Mouse (Mus musculus) heart, adult 9 months (tissue): ENCODE measurements around the gene Itgav.

Experiments
- DNase-seq, 2 experiments: peaks; one replicate each; pipeline ENCODE4 v3.0.0; 2022; ENCODE audit warnings: low spot score in 2 of 2

Gene Itgav

DNA sequence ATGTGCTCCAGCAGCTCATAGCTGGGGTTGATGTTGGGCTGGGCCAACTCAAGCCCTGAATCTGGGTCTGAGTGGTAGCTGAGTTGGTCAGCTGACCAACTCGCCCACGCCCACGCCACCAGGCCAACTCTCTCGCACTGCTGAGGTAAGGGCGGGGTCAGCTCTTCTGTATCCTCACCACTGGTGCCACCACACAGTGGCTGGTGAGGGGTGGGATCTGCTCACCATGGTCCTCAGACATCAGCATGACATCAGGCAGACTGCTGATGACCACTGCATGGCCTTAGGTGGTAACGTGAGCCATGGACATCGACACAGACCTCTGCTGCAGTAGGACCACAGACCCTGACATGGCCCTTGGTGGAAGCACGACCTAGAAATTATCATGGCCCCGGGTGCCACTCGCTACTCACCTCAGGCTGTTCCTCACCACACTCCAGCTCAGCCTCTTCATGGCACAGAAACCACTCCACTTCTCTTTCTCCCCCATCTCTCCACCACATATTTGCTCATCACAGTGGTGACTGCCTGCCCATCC is 24.5 kb downstream of the Itgav start:
- no peak for DNase-seq

GRCm38 (mm10) chr2:83753008-83753407 is 28.8 kb downstream of the Itgav start:
- no peak for DNase-seq

GRCm38 (mm10) chr2:83754306-83754837 is 30.2 kb downstream of the Itgav start:
- DNase-seq = no peak

GRCm38 (mm10) chr2:83758606-83759215 is 34.5 kb downstream of the Itgav start:
- DNase-seq = no peak

GRCm38 (mm10) chr2:83759216-83759648 is 35.0 kb downstream of the Itgav start:
- no peak for DNase-seq

DNA sequence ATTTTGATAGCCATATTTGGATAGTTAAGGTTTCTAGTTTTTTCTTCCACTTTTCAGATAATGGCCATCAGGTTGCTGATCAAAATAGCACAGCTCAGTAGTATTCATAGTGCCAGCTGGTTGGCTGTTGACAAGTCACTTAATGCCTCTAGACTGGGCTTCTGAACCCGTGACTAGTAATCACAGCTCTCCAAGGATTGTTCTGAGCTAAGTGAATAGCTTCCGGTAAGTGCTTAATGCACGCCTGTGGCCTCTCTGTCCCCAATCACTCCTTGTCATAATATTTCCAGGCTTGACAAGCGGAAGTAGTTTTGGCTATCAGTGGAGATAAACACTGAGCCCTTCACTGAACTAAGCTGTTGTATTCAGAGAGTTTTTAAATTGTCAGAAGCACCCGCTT is 35.5 kb downstream of the Itgav start:
- peak; percentile 31 to 47 for DNase-seq

DNA sequence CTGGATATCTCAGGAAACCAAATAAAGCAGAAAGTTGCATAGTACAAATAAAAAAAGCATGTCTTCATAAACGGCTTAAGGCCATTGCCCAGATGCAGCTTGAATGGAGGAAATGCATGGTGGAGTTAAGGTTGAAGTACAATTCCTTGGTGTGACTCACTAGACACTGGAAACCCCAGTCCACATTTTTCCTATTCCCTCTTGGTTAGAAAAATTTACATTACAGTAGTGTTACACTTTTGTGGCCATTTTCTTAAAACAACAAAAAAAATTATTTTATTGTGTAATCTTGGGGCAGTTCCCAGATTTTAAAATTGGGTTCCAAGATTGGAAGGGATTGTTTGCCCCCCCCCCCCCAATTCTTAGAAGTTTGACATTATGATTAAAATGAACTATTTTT is 35.9 kb downstream of the Itgav start:
- DNase-seq = no peak

DNA sequence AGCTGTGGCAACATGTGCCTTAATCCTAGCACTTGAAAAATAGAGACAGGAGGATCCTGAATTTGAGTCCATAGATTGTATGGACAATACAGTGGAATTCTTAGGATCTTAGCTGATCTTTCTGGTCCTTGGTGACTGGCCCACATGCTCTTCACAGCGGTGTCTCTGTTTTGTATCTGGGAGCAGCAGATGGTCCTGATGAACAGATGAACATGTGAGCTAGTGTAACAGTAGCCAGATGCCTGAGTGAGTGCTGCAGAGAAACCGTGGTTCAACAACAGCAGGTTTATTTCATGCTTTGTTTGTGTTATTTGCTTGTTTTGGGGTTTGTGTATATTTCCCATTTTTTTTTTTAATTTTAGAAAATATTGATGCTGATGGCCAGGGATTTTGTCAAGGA is 37.3 kb downstream of the Itgav start:
- no peak for DNase-seq

GRCm38 (mm10) chr2:83762106-83762855 is 38.1 kb downstream of the Itgav start:
- no peak for DNase-seq

GRCm38 (mm10) chr2:83766058-83766457 is 41.9 kb downstream of the Itgav start:
- no peak for DNase-seq

- no peak for DNase-seq
These were observed 42.7 kb downstream of the Itgav start for GRCm38 (mm10) chr2:83766878-83767277.

DNA sequence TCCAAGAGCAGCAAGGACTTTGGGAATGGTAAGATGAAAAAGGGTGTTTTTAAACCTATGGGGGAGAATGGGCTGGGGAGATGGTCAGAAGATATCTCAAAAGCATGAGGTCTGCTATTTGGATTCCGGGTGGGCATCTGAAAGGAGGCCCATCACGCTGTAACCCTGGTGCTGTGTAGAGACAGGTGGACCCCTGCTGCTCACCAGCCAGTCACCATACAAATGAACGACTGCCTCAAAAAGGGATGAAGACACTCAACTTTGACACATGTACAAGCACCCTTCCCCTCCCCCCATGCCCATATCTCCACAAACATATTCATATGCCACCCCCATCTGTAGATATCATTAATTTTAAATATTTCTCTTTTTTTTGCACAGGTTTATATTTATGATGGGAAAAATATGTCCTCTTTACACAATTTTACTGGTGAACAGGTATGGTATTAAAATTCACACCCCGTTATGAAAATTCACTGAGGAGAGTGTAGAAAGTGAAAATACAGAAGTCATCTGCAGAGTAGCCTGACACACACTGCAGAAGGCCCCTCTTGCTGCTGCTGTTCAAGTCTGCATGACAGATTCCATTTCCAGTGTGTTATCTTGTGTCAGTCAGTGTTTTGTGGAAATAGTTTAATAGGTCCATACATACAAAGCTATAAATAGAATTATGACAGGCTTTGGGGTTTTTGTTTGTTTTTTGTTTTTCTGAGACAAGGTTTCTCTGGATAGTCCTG is 44.3 kb downstream of the Itgav start:
- DNase-seq = no peak

- DNase-seq = peak; percentile 44 to 64
These were observed 47.1 kb downstream of the Itgav start for GRCm38 (mm10) chr2:83771155-83771812.

- no peak for DNase-seq
These were observed 67.3 kb downstream of the Itgav start for GRCm38 (mm10) chr2:83791330-83792073.

- no peak for DNase-seq
These were observed 67.9 kb downstream of the Itgav start for GRCm38 (mm10) chr2:83792102-83792501.

DNA sequence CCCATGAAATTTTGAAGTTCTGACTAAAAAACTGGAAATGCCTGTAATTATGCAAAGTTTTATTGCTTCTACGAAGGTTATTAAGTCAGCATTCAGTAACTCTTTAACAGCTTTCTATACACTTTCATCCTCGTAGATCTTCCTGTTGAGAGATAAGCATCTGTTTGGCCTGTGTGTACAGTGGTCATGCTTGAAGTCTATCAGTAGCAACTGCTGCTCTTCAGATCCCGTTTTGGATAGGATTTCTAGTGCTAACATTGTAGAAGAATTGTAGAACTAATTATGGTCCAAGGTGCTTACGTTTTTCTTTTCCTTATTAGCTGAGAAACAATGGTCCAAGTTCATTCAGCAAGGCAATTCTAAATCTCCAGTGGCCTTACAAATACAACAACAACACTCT is 71.6 kb downstream of the Itgav start:
- DNase-seq = no peak

DNA sequence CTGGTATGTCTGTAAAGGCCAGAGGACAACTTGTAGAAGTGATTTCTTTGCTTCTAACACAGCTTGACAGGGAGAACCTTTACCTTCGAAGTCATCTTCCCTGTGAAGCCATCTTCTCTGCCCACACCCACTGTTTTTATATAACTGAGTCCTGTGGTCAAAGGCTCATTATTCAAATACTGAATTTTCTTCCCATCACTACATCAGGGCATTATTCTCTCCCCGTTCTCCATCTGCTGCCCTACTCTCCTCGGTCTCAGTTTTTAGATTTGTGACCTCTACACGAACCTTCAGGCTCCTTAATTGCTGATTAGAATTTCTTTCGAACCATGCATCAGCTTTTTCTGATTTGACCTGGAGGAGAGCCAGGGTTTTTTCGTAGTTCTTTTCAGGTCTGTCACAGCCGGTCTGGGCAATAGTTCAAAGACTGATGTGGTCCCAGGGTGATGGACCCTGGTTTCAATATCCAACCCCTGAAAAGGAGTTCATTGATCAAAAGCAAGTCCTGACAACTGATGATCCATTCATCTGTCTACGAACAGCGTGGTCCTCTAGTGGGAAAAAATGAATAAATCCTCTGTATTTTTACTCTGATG is 73.8 kb downstream of the Itgav start:
- no peak for DNase-seq

- peak; percentile 58 to 63 for DNase-seq
These were observed 88.5 kb downstream of the Itgav start, which contains the start of gene Fam171b for GRCm38 (mm10) chr2:83812483-83813272. Fam171b (plus strand) TSS chr2:83812636.

- no peak for DNase-seq
These were observed 89.2 kb downstream of the Itgav start for GRCm38 (mm10) chr2:83813273-83813892.
